Mouse (Mus musculus): ENCODE measurements around the gene Plekhf1.

DNA sequence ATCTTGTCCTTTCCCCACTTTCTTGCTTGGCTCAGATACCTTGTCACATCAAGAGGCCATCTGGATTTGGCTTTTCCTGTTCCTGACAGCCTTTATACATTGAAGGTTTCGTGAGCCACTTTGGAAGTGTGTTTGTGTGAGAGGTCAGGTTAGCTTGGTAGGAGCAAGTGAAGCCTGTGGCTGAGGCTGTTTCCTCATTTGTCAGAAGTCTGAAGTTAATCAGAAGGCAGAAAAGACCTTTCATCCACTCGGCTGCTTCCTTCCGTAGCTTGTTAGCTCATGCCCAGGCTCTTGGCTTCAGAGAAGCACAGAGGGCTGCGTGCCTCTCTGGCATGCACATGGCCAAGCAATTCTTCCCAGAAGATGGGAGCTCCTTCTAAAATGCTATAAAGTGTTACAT lies 40.0 kb downstream of the Plekhf1 start:
- TF ChIP-seq CTCF (IDR thresholded peaks at IDR 0.05; ENCODE audit: control insufficient read depth, insufficient read depth, insufficient replicate concordance, low read depth, low read length) (no peak), POLR2A (IDR thresholded peaks at IDR 0.05; ENCODE audit: control insufficient read depth, low read depth, low read length) (no peak)

Data from testis, adult 2 months (tissue).